Mouse (Mus musculus): ENCODE measurements at regions not wholly inside any gene's neighbourhood (a gene's known extent, or its start where the extent isn't known, plus 50 kb on each side); places are given as distances from the start of the nearest gene placed in this dataset.

DNA sequence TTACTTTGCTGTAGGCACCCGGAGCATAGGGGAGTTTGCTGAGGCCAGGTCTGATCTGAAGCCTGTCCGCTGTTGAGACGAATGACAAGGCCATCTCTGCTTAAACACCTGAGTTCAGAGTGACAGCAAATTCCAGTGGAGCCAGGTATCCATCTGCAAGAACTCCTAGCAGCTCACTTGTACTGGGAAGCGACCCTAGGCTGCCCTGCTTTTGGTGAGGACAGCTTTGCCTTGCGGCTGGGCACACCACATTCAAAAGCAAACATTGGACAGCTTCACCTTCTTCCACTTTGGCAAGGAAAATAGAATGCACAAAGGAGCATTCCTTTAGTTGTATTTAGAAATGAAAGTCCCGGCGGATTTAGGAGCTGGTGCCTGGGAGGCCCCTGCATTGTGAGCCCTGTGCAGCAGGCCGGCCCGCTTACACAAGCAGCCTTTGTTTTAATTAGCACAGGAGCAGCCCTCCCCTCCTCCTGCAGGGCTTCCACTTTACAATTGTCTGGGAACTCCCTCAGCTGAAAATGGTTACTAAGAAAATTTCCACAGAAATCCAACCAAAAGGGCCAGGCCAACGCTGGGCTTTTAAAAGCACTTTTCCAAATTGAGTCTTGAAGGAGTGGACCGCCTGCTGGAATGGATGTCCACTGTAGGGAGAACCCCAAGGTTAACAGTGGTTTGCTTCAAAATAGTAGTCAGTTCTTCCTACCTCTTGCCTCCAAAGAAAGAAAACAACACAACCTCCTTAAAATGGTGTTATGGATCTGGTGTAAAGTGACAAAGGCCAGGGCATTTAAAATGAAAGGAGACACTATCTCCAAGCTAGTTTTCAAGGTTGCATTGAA, 321.6 kb upstream of the Mpdz start:
- no peak for TF ChIP-seq POLR2A (IDR thresholded peaks at IDR 0.05; ENCODE audit: low read depth, low read length)
- TF ChIP-seq CTCF (IDR thresholded peaks at IDR 0.05; ENCODE audit: extremely low read depth, insufficient read depth, insufficient read length, insufficient replicate concordance), result no peak

All from spleen, adult 2 months (tissue).